Mouse (Mus musculus): Measurements from ENCODE around the gene Rab34. TPM values are rescaled to one million over a fixed set of nuclear protein-coding genes. Genes with fewer than 3 reads are reported as not detected.

Gene Rab34
- total and polyA plus RNA-seq, 3 experiments: 0.17 to 1.4 (median 0.50) TPM

DNA sequence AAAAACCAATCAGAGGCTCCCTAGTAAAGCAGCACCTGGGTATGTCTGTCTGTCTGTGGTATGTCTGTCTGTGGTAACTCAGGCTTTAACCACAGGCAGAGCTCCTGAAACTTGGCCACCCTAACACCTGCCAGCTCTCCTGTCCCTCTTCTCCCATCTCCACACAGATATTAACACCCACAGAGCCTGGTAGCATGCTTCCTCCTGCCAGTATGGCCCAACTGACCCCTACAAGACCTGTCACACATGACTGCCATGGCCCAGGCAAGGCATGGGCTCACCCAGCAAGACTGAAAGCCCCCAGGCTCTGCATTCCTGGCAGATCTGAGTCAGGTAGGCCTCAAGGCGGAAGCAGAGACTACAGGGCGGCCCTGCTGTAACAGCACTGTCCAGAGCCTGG is 25.2 kb upstream of the Rab34 start:
- TF ChIP-seq ZMIZ1 (IDR thresholded peaks at IDR 0.05; ENCODE audit: low read depth, low read length) (peak; percentile 21; the same call in 1 of the 2 replicates), UBTF (IDR thresholded peaks at IDR 0.05; ENCODE audit: low read depth, low read length) (0 out of 2 replicates have a peak, but pooled peaks have one; percentile 18), TCF12 (IDR thresholded peaks at IDR 0.05; ENCODE audit: low read depth, low read length) (peak; percentile 50; the same call in 1 of the 2 replicates), MAZ (IDR thresholded peaks at IDR 0.05; ENCODE audit: low read depth, low read length) (no peak; the same call in 1 of the 2 replicates), KAT2A (IDR thresholded peaks at IDR 0.05; ENCODE audit: insufficient replicate concordance, low read length) (no peak), ZNF384 (IDR thresholded peaks at IDR 0.05; ENCODE audit: low read depth, low read length) (no peak), POLR2AphosphoS2 (IDR thresholded peaks at IDR 0.05; ENCODE audit: low read depth, low read length) (peak; percentile 17; the same call in 1 of the 2 replicates), CTCF (conservative IDR thresholded peaks at IDR 0.05 in 1 of 2, IDR thresholded peaks at IDR 0.05 in 1 of 2; ENCODE audit: low read depth in 2 of 2, low read length in 2 of 2) (no peak), NELFE (IDR thresholded peaks at IDR 0.05; ENCODE audit: low read depth, low read length) (no peak), TBP (conservative IDR thresholded peaks at IDR 0.05; ENCODE audit: low read depth, low read length) (0 out of 2 replicates have a peak, but pooled peaks have one; percentile 33), MEF2A (IDR thresholded peaks at IDR 0.05; ENCODE audit: borderline replicate concordance, low read depth, low read length) (no peak; the same call in 1 of the 2 replicates), JUN (IDR thresholded peaks at IDR 0.05; ENCODE audit: insufficient read depth, low read depth, low read length) (no peak), BHLHE40 (IDR thresholded peaks at IDR 0.05; ENCODE audit: low read depth, low read length) (0 out of 2 replicates have a peak, but pooled peaks have one; percentile 21), ELF1 (IDR thresholded peaks at IDR 0.05; ENCODE audit: low read depth, low read length) (peak; percentile 80), RCOR1 (conservative IDR thresholded peaks at IDR 0.05; ENCODE audit: low read depth, low read length) (peak; percentile 13; the same call in 1 of the 2 replicates), MAFK (IDR thresholded peaks at IDR 0.05; ENCODE audit: insufficient replicate concordance, low read length) (no peak), MYC (IDR thresholded peaks at IDR 0.05; ENCODE audit: low read depth, low read length) (no peak), HCFC1 (IDR thresholded peaks at IDR 0.05; ENCODE audit: low read depth, low read length) (no peak), E2F4 (IDR thresholded peaks at IDR 0.05; ENCODE audit: insufficient replicate concordance, low read depth, low read length) (no peak), NRF1 (IDR thresholded peaks at IDR 0.05; ENCODE audit: low read depth, low read length) (no peak), MAX (IDR thresholded peaks at IDR 0.05; ENCODE audit: low read length) (no peak), RAD21 (IDR thresholded peaks at IDR 0.05; ENCODE audit: low read depth, low read length) (no peak), SIN3A (IDR thresholded peaks at IDR 0.05; ENCODE audit: low read length) (peak; percentile 66), ZC3H11A (IDR thresholded peaks at IDR 0.05; ENCODE audit: low read depth, low read length) (no peak), CHD2 (IDR thresholded peaks at IDR 0.05; ENCODE audit: low read length) (no peak), USF1 (IDR thresholded peaks at IDR 0.05; ENCODE audit: low read depth, low read length) (no peak), USF2 (conservative IDR thresholded peaks at IDR 0.05; ENCODE audit: low read depth, low read length) (no peak), SMC3 (IDR thresholded peaks at IDR 0.05; ENCODE audit: low read depth, low read length) (no peak), GABPA (IDR thresholded peaks at IDR 0.05; ENCODE audit: insufficient replicate concordance, low read depth, low read length) (no peak), ETS1 (conservative IDR thresholded peaks at IDR 0.05; ENCODE audit: low read depth, low read length) (peak; percentile 19), JUND (conservative IDR thresholded peaks at IDR 0.05; ENCODE audit: low read depth, low read length) (no peak), EP300 (IDR thresholded peaks at IDR 0.05; ENCODE audit: low read length) (peak; percentile 67; the same call in 1 of the 2 replicates), IRF4 (IDR thresholded peaks at IDR 0.05; ENCODE audit: low read depth, low read length) (peak; percentile 71; the same call in 1 of the 2 replicates), MXI1 (IDR thresholded peaks at IDR 0.05; ENCODE audit: low read depth, low read length) (peak; percentile 37; the same call in 1 of the 2 replicates), PAX5 (IDR thresholded peaks at IDR 0.05; ENCODE audit: low read length) (no peak), CHD1 (IDR thresholded peaks at IDR 0.05; ENCODE audit: low read depth, low read length) (no peak), POLR2A (IDR thresholded peaks at IDR 0.05; ENCODE audit: low read depth, low read length) (no peak; the same call in 1 of the 2 replicates), ZKSCAN1 (IDR thresholded peaks at IDR 0.05; ENCODE audit: borderline replicate concordance, low read depth, low read length) (no peak)
- dilution Hi-C loops (cut with MboI; ENCODE audit: extremely low pct_ligation_motif_present, extremely low pct_unique_long_range_greater_than_20kb, low sequenced_read_pairs): no loop called here
- Histone ChIP-seq H3K27ac (ENCODE audit: insufficient read depth, low read depth) (peak overlapping the region; percentile 91), H3K9ac (ENCODE audit: insufficient read depth, low read depth) (peak overlapping the region; percentile 68), H3K4me2 (ENCODE audit: insufficient read depth, low read depth, poor library complexity, severe bottlenecking) (peak overlapping the region; percentile 79), H3K4me3 (replicated peaks in 1 of 3; ENCODE audit: low read depth in 2 of 3, low read length in 2 of 3, poor library complexity in 1 of 3) (peak overlapping the region; percentile 73 to 97 (median 96)), H3K36me3 (replicated peaks in 1 of 2; ENCODE audit: control insufficient read depth in 1 of 2, insufficient read depth in 1 of 2, low read length in 1 of 2) (peaks cover 38 to 58% of the 10 kb centered on the region in 2 experiments), H3K27me3 (replicated peaks) (no peaks in the 10 kb centered on the region), H3K4me1 (ENCODE audit: control insufficient read depth in 1 of 2, insufficient read depth in 2 of 2) (peaks cover 24 to 58% of the 10 kb centered on the region in 2 experiments), H3K79me2 (replicated peaks; ENCODE audit: control insufficient read depth, extremely low read depth, insufficient read depth, poor library complexity, severe bottlenecking) (peaks cover 33% of the 10 kb centered on the region), H3K9me3 (replicated peaks; ENCODE audit: low read length) (no peaks in the 10 kb centered on the region)
- in situ Hi-C loops (cut with MboI; ENCODE audit: low pct_ligation_motif_present, low pct_unique_long_range_greater_than_20kb, low sequenced_read_pairs): no loop called here
- peak; percentile 72 for DNase-seq (ENCODE audit: extremely low read depth)
